ENCODE assay signal across 11 mouse cellular contexts in the genomic region with DNA sequence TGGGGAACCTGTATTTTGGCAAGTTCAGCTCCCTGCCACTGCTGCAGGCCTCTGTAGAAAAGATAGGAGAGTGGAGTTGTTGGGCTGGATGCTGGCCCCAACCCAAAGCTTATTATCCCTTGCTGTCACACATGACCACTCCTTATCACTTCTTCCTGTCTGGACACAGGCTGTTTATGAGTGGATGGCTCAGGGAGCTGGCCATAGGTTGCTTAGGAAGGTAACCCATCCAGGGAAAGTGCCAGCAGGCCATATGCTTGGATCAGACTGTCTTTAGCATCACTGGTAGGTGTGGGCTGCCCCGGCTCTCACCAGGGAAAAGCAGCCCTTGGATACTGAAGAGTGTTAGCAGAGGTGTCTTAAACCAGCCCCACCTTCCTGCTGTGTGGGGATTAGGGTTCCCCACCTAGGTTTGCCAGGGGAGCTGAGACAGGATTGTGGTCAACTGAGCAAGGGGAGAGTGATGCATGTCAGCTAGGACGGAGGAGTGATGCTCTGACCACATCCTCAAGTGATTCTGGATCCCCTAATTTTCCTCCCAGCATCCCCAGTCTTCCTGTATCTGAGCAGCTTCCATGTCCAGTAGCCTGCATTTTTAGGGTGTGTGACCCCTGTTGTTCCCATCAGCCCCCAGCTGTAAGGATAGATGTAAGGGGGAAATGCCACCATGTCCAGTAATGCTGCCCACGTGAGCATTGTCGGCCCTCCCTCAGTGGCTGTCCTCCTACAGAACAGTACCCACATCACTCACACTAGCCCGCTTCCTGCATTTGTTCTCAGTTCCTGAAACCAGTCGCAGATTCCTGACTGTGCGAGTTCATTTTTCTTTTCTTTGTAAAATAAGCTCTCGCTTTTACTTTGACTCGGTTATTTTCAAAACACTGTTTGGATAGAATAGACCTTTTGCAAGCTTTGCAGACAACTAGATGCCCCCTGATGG.
DNase-seq lines count a peak whose midpoint lies in the region; ATAC-seq and TF ChIP-seq lines count a peak whose summit lies in the region.
"Had no signal": no experiment of that assay in that cellular context is flagged by ENCODE, and none has a peak within 500 bp of the region (broad histone marks: within the 10 kb centered on the region; RNA-seq: fewer than 3 reads in every experiment).

No protein-coding gene starts in this region.

- no peak for TF ChIP-seq CTCF in lung, postnatal 0 days (IDR thresholded peaks at IDR 0.05)

- 0 out of 2 replicates have a peak overlapping the region, but pooled peaks have one; percentile 29 for H3K27ac ChIP-seq in heart, embryonic 11.5 days (ENCODE audit: low read depth, low read length)
- peak overlapping the region; percentile 43; the same call in 1 of the 2 replicates for H3K27ac ChIP-seq in lung, postnatal 0 days (ENCODE audit: low read length)
- H3K27ac ChIP-seq in hindbrain, embryonic 10.5 days: no peak overlapping the region
- H3K27ac ChIP-seq: midbrain, embryonic 12.5 days; stomach, embryonic 15.5 days had no signal

- no peak for DNase-seq in heart, adult 8-10 months (ENCODE audit: low spot score)
- DNase-seq in B cell, adult 2 months: peak; percentile 3 to 16
- peak; percentile 34 to 38 for DNase-seq in cerebellum, postnatal 36 days
- DNase-seq in lung, postnatal 0 days (ENCODE audit: low spot score): peak; percentile 45
- DNase-seq in adrenal gland, postnatal 10 days: no peak
- no peak for DNase-seq in hindbrain, embryonic 10.5 days (ENCODE audit: low spot score)
- DNase-seq in urinary bladder, postnatal 36 days (ENCODE audit: low spot score in 2 of 2): no peak

- WGBS in heart, embryonic 11.5 days (ENCODE audit: insufficient replicate concordance): 60% methylated on average over 9 of the region's 9 CpGs
- 58% methylated on average over 9 of the region's 9 CpGs for WGBS in lung, postnatal 0 days
- 83% methylated on average over 9 of the region's 9 CpGs for WGBS in hindbrain, embryonic 10.5 days

- no peak for ATAC-seq in heart, embryonic 11.5 days (replicated peaks; ENCODE audit: insufficient number of reproducible peaks, low FRiP score, low TSS enrichment)
- ATAC-seq in lung, postnatal 0 days: peak; percentile 68; the same call in 1 of the 2 replicates
- ATAC-seq: forebrain, embryonic 16.5 days had no signal

- H3K27me3 ChIP-seq in heart, embryonic 11.5 days (ENCODE audit: control insufficient read depth, insufficient read depth, low read length): no peaks in the 10 kb centered on the region
- H3K27me3 ChIP-seq in lung, postnatal 0 days (replicated peaks; ENCODE audit: insufficient read depth, low read length): no peaks in the 10 kb centered on the region
- H3K27me3 ChIP-seq in hindbrain, embryonic 10.5 days (ENCODE audit: insufficient read depth, poor library complexity, severe bottlenecking): no peaks in the 10 kb centered on the region
- H3K27me3 ChIP-seq: midbrain, embryonic 12.5 days; stomach, embryonic 15.5 days had no signal

- H3K4me3 ChIP-seq in heart, embryonic 11.5 days (ENCODE audit: low read depth, low read length): no peak overlapping the region
- H3K4me3 ChIP-seq in lung, postnatal 0 days (ENCODE audit: low read depth, low read length): no peak overlapping the region
- no peak overlapping the region for H3K4me3 ChIP-seq in hindbrain, embryonic 10.5 days
- H3K4me3 ChIP-seq: midbrain, embryonic 12.5 days; stomach, embryonic 15.5 days had no signal

- H3K4me1 ChIP-seq in heart, embryonic 11.5 days (ENCODE audit: control insufficient read depth, insufficient read depth, low read length): peaks cover 57% of the 10 kb centered on the region
- H3K4me1 ChIP-seq in lung, postnatal 0 days (ENCODE audit: insufficient read depth, low read depth, low read length): 0 out of 2 replicates have a peak, but pooled peaks cover 6% of the 10 kb centered on the region
- H3K4me1 ChIP-seq in hindbrain, embryonic 10.5 days (replicated peaks): peaks cover 71% of the 10 kb centered on the region

- no peaks in the 10 kb centered on the region for H3K9me3 ChIP-seq in heart, embryonic 11.5 days (replicated peaks; ENCODE audit: control insufficient read depth, low read length)
- no peaks in the 10 kb centered on the region for H3K9me3 ChIP-seq in lung, postnatal 0 days (ENCODE audit: low read length)
- no peaks in the 10 kb centered on the region for H3K9me3 ChIP-seq in hindbrain, embryonic 10.5 days
- H3K9me3 ChIP-seq: midbrain, embryonic 12.5 days; stomach, embryonic 15.5 days had no signal

- no peak for TF ChIP-seq EP300 in lung, postnatal 0 days (IDR thresholded peaks at IDR 0.05)

- H3K36me3 ChIP-seq in heart, embryonic 11.5 days (ENCODE audit: control insufficient read depth, insufficient read depth, low read length): no peaks in the 10 kb centered on the region
- no peaks in the 10 kb centered on the region for H3K36me3 ChIP-seq in lung, postnatal 0 days (ENCODE audit: insufficient read depth, low read length)
- no peaks in the 10 kb centered on the region for H3K36me3 ChIP-seq in hindbrain, embryonic 10.5 days
- H3K36me3 ChIP-seq: midbrain, embryonic 12.5 days; stomach, embryonic 15.5 days had no signal

- H3K9ac ChIP-seq in heart, embryonic 11.5 days (ENCODE audit: low read depth, low read length): no peak overlapping the region
- no peak overlapping the region for H3K9ac ChIP-seq in lung, postnatal 0 days (replicated peaks; ENCODE audit: low read depth)
- H3K9ac ChIP-seq: midbrain, embryonic 12.5 days; stomach, embryonic 15.5 days had no signal

- H3K4me2 ChIP-seq in heart, embryonic 11.5 days: no peak overlapping the region
- H3K4me2 ChIP-seq in lung, postnatal 0 days (replicated peaks; ENCODE audit: low read depth, low read length): no peak overlapping the region
- H3K4me2 ChIP-seq: midbrain, embryonic 12.5 days; stomach, embryonic 15.5 days had no signal

Comparison
In these comparisons a context has a peak if more than half of its experiments do, and no peak if none do; other contexts are left out.
1. DNase-seq: peak in B cell, adult 2 months (2 of 2), cerebellum, postnatal 36 days (2 of 2) and lung, postnatal 0 days (single experiment); none in heart, adult 8-10 months (single experiment), adrenal gland, postnatal 10 days (single experiment), hindbrain, embryonic 10.5 days (single experiment) and urinary bladder, postnatal 36 days (0 of 2).